Mouse (Mus musculus): ENCODE data around the gene Dio1. TPM values are rescaled to one million over a fixed set of nuclear protein-coding genes. Genes with fewer than 3 reads are reported as not detected.
A peak's percentile ranks its signal among the peaks of the same experiment; 100 is the strongest.

The Dio1 gene
- not detected in 2 replicates for polyA plus RNA-seq (2014; fragmentation: Nextera tagmentation; extraction: Ambion mirVana)

- Histone ChIP-seq H3K4me3 (ENCODE audit: low read depth, low read length) (no peak within 1 kb of the TSS), H3K9me3 (ENCODE audit: control insufficient read depth, low read length) (no peaks in the 10 kb centered on the region), H3K27me3 (ENCODE audit: control insufficient read depth, insufficient read depth, low read length) (no peaks in the 10 kb centered on the region), H3K4me2 (no peak within 1 kb of the TSS), H3K9ac (ENCODE audit: low read length) (no peak within 1 kb of the TSS), H3K4me1 (ENCODE audit: control insufficient read depth, insufficient read depth, low read length) (no peaks in the 10 kb centered on the region), H3K36me3 (ENCODE audit: control insufficient read depth, insufficient read depth, low read length) (no peaks in the 10 kb centered on the region), H3K27ac (ENCODE audit: low read depth, low read length) (no peak within 1 kb of the TSS)
- ATAC-seq (ENCODE audit: low FRiP score) (no peak), DNase-seq (ENCODE audit: low spot score, missing footprints) (peak; percentile 41)
- WGBS, result 74% methylated on average over 6 of the region's 6 CpGs
Measured at GRCm38 (mm10) chr4:107306966-107307365, at the start of gene Dio1. Dio1 (minus strand) TSS chr4:107307169.

- H3K9me3 ChIP-seq (ENCODE audit: control insufficient read depth, low read length), result no peaks in the 10 kb centered on the region
- no peaks in the 10 kb centered on the region for H3K27me3 ChIP-seq (ENCODE audit: control insufficient read depth, insufficient read depth, low read length)
- no peak for ATAC-seq (ENCODE audit: low FRiP score)
- no peaks in the 10 kb centered on the region for H3K4me1 ChIP-seq (ENCODE audit: control insufficient read depth, insufficient read depth, low read length)
- no peak overlapping the region for H3K9ac ChIP-seq (ENCODE audit: low read length)
- DNase-seq (ENCODE audit: low spot score, missing footprints), result no peak
- 74% methylated on average over 4 of the region's 4 CpGs for WGBS
- no peaks in the 10 kb centered on the region for H3K36me3 ChIP-seq (ENCODE audit: control insufficient read depth, insufficient read depth, low read length)
- H3K4me2 ChIP-seq, result no peak overlapping the region
- H3K4me3 ChIP-seq (ENCODE audit: low read depth, low read length), result no peak overlapping the region
- no peak overlapping the region for H3K27ac ChIP-seq (ENCODE audit: low read depth, low read length)
Measured at GRCm38 (mm10) chr4:107354543-107354942, 47.6 kb upstream of the Dio1 start.

- H3K4me1 ChIP-seq (ENCODE audit: control insufficient read depth, insufficient read depth, low read length), result no peaks in the 10 kb centered on the region
- H3K27me3 ChIP-seq (ENCODE audit: control insufficient read depth, insufficient read depth, low read length), result no peaks in the 10 kb centered on the region
- WGBS, result 89% methylated on average over 5 of the region's 5 CpGs
- H3K9ac ChIP-seq (ENCODE audit: low read length), result no peak overlapping the region
- H3K4me2 ChIP-seq, result no peak overlapping the region
- H3K4me3 ChIP-seq (ENCODE audit: low read depth, low read length), result no peak overlapping the region
- DNase-seq (ENCODE audit: low spot score, missing footprints), result no peak
- no peak for ATAC-seq (ENCODE audit: low FRiP score)
- H3K9me3 ChIP-seq (ENCODE audit: control insufficient read depth, low read length), result no peaks in the 10 kb centered on the region
- no peaks in the 10 kb centered on the region for H3K36me3 ChIP-seq (ENCODE audit: control insufficient read depth, insufficient read depth, low read length)
- H3K27ac ChIP-seq (ENCODE audit: low read depth, low read length), result no peak overlapping the region
Measured at GRCm38 (mm10) chr4:107354126-107354525, 47.2 kb upstream of the Dio1 start.

GRCm38 (mm10) chr4:107353612-107354011, 46.6 kb upstream of the Dio1 start:
- Histone ChIP-seq H3K9ac (ENCODE audit: low read length) (no peak overlapping the region), H3K27me3 (ENCODE audit: control insufficient read depth, insufficient read depth, low read length) (no peaks in the 10 kb centered on the region), H3K4me2 (no peak overlapping the region), H3K4me1 (ENCODE audit: control insufficient read depth, insufficient read depth, low read length) (no peaks in the 10 kb centered on the region), H3K9me3 (ENCODE audit: control insufficient read depth, low read length) (no peaks in the 10 kb centered on the region), H3K4me3 (ENCODE audit: low read depth, low read length) (no peak overlapping the region), H3K27ac (ENCODE audit: low read depth, low read length) (no peak overlapping the region), H3K36me3 (ENCODE audit: control insufficient read depth, insufficient read depth, low read length) (no peaks in the 10 kb centered on the region)
- 90% methylated on average over 3 of the region's 3 CpGs for whole genome bisulfite sequencing
- DNase-seq (ENCODE audit: low spot score, missing footprints), result no peak
- ATAC-seq (ENCODE audit: low FRiP score), result no peak

- Histone ChIP-seq H3K27ac (ENCODE audit: low read depth, low read length) (no peak overlapping the region), H3K36me3 (ENCODE audit: control insufficient read depth, insufficient read depth, low read length) (no peaks in the 10 kb centered on the region), H3K4me1 (ENCODE audit: control insufficient read depth, insufficient read depth, low read length) (no peaks in the 10 kb centered on the region), H3K9me3 (ENCODE audit: control insufficient read depth, low read length) (no peaks in the 10 kb centered on the region), H3K9ac (ENCODE audit: low read length) (no peak overlapping the region), H3K4me3 (ENCODE audit: low read depth, low read length) (no peak overlapping the region), H3K27me3 (ENCODE audit: control insufficient read depth, insufficient read depth, low read length) (no peaks in the 10 kb centered on the region), H3K4me2 (no peak overlapping the region)
- ATAC-seq (ENCODE audit: low FRiP score) (no peak), DNase-seq (ENCODE audit: low spot score, missing footprints) (no peak)
Measured at GRCm38 (mm10) chr4:107351368-107351767, 44.4 kb upstream of the Dio1 start.

- DNase-seq (ENCODE audit: low spot score, missing footprints) (no peak), ATAC-seq (ENCODE audit: low FRiP score) (peak; percentile 22; the same call in 1 of the 2 replicates)
- WGBS, result 72% methylated on average over 8 of the region's 8 CpGs
- no peak overlapping the region for H3K27ac ChIP-seq (ENCODE audit: low read depth, low read length)
- no peaks in the 10 kb centered on the region for H3K4me1 ChIP-seq (ENCODE audit: control insufficient read depth, insufficient read depth, low read length)
- no peak overlapping the region for H3K9ac ChIP-seq (ENCODE audit: low read length)
- no peaks in the 10 kb centered on the region for H3K36me3 ChIP-seq (ENCODE audit: control insufficient read depth, insufficient read depth, low read length)
- H3K4me3 ChIP-seq (ENCODE audit: low read depth, low read length), result no peak overlapping the region
- H3K9me3 ChIP-seq (ENCODE audit: control insufficient read depth, low read length), result no peaks in the 10 kb centered on the region
- no peaks in the 10 kb centered on the region for H3K27me3 ChIP-seq (ENCODE audit: control insufficient read depth, insufficient read depth, low read length)
- no peak overlapping the region for H3K4me2 ChIP-seq
Measured at GRCm38 (mm10) chr4:107349311-107350008, 42.5 kb upstream of the Dio1 start.

- H3K36me3 ChIP-seq (ENCODE audit: control insufficient read depth, insufficient read depth, low read length), result no peaks in the 10 kb centered on the region
- DNase-seq (ENCODE audit: low spot score, missing footprints) (no peak), ATAC-seq (ENCODE audit: low FRiP score) (no peak; the same call in 1 of the 2 replicates)
- WGBS, result 77% methylated on average over 20 of the region's 20 CpGs
- H3K9me3 ChIP-seq (ENCODE audit: control insufficient read depth, low read length), result no peaks in the 10 kb centered on the region
- no peak overlapping the region for H3K4me2 ChIP-seq
- no peak overlapping the region for H3K9ac ChIP-seq (ENCODE audit: low read length)
- no peaks in the 10 kb centered on the region for H3K4me1 ChIP-seq (ENCODE audit: control insufficient read depth, insufficient read depth, low read length)
- H3K27ac ChIP-seq (ENCODE audit: low read depth, low read length), result no peak overlapping the region
- no peak overlapping the region for H3K4me3 ChIP-seq (ENCODE audit: low read depth, low read length)
- no peaks in the 10 kb centered on the region for H3K27me3 ChIP-seq (ENCODE audit: control insufficient read depth, insufficient read depth, low read length)
Measured at GRCm38 (mm10) chr4:107348529-107349310, 41.8 kb upstream of the Dio1 start.

- H3K4me2 ChIP-seq, result no peak overlapping the region
- no peak overlapping the region for H3K4me3 ChIP-seq (ENCODE audit: low read depth, low read length)
- H3K27ac ChIP-seq (ENCODE audit: low read depth, low read length), result no peak overlapping the region
- H3K9me3 ChIP-seq (ENCODE audit: control insufficient read depth, low read length), result no peaks in the 10 kb centered on the region
- H3K9ac ChIP-seq (ENCODE audit: low read length), result no peak overlapping the region
- DNase-seq (ENCODE audit: low spot score, missing footprints), result no peak
- ATAC-seq (ENCODE audit: low FRiP score), result no peak
- no peaks in the 10 kb centered on the region for H3K4me1 ChIP-seq (ENCODE audit: control insufficient read depth, insufficient read depth, low read length)
- H3K27me3 ChIP-seq (ENCODE audit: control insufficient read depth, insufficient read depth, low read length), result no peaks in the 10 kb centered on the region
- no peaks in the 10 kb centered on the region for H3K36me3 ChIP-seq (ENCODE audit: control insufficient read depth, insufficient read depth, low read length)
- 85% methylated on average over 6 of the region's 6 CpGs for WGBS
Measured at GRCm38 (mm10) chr4:107347221-107347620, 40.3 kb upstream of the Dio1 start.

GRCm38 (mm10) chr4:107344612-107345011, 37.6 kb upstream of the Dio1 start:
- Histone ChIP-seq H3K9ac (ENCODE audit: low read length) (no peak overlapping the region), H3K4me2 (no peak overlapping the region), H3K4me3 (ENCODE audit: low read depth, low read length) (no peak overlapping the region), H3K27ac (ENCODE audit: low read depth, low read length) (no peak overlapping the region), H3K4me1 (ENCODE audit: control insufficient read depth, insufficient read depth, low read length) (no peaks in the 10 kb centered on the region), H3K9me3 (ENCODE audit: control insufficient read depth, low read length) (no peaks in the 10 kb centered on the region), H3K36me3 (ENCODE audit: control insufficient read depth, insufficient read depth, low read length) (no peaks in the 10 kb centered on the region), H3K27me3 (ENCODE audit: control insufficient read depth, insufficient read depth, low read length) (no peaks in the 10 kb centered on the region)
- DNase-seq (ENCODE audit: low spot score, missing footprints), result no peak
- no peak for ATAC-seq (ENCODE audit: low FRiP score)
- 85% methylated on average over 7 of the region's 7 CpGs for WGBS

Measured in midbrain, embryonic 11.5 days (tissue).